Mouse (Mus musculus): Measurements from ENCODE around the gene Slc45a2.

DNA sequence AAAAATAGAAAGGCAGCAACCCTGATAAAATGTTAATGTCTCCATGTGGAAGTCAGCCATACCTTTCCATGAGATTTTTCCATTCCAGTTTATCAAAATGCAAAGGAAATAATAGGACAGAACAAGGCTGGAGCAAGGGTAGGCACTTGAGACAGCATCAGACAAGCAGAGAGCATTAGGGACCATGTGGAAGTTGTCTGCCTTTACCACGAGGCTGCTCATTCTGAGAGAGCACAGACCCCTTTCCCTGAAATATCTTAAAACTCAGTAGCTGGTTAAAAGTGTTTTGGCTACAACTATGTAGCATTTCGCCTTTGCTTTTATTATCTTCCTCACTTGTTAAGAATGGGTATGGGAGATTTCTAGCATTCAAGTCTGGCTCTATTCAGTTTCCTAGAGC is 19.8 kb upstream of the Slc45a2 start:
- TF ChIP-seq USF1 (IDR thresholded peaks at IDR 0.05; ENCODE audit: low read depth): no peak
- TF ChIP-seq CTCF (IDR thresholded peaks at IDR 0.05; ENCODE audit: control insufficient read depth, insufficient read depth, insufficient read length): no peak
